Mouse (Mus musculus) cerebellum, adult 2 months (tissue): ENCODE data around the gene Dtx3l. TPM values are rescaled to one million over a fixed set of nuclear protein-coding genes. Genes with fewer than 3 reads are reported as not detected.
"Not testable (repeated sequence)": the region's sequence is repeated elsewhere in the genome, so short reads cannot be mapped to it uniquely, and the experiment has no call there.

ENCODE experiments used
- DNase-seq, 2 experiments: peaks; one replicate each; pipeline ENCODE4 v3.0.0; 2021
- H3K27ac ChIP-seq: fragments of 200-500 bp; 2 replicates; pipeline ENCODE4 v1.5.1; 2012; ENCODE audit warnings: low read length, control low read depth, inconsistent platforms; ENCODE audit not compliant: insufficient read depth
- H3K27me3 ChIP-seq: fragments of 200-500 bp; 2 replicates; pipeline ENCODE4 v1.6.1; 2012; ENCODE audit warnings: inconsistent platforms, mild to moderate bottlenecking, low read length, moderate library complexity; ENCODE audit not compliant: control insufficient read depth, insufficient read depth
- H3K4me1 ChIP-seq: fragments of 200-500 bp; 2 replicates; pipeline ENCODE4 v1.6.1; 2011; ENCODE audit warnings: low read length; ENCODE audit not compliant: control insufficient read depth, insufficient read depth
- H3K4me3 ChIP-seq: fragments of 200-500 bp; replicated peaks from 2 replicates; pipeline ENCODE3; 2011; ENCODE audit warnings: mild to moderate bottlenecking, low read depth, low read length, control low read depth; ENCODE audit not compliant: insufficient read depth
- CTCF ChIP-seq: fragments of 200-500 bp; IDR thresholded peaks from 2 replicates; pipeline ENCODE4 v1.5.1; 2011; ENCODE audit warnings: low read depth, mild to moderate bottlenecking, control low read depth, low read length, moderate library complexity, borderline replicate concordance; ENCODE audit not compliant: insufficient read depth
- POLR2A ChIP-seq: fragments of 200-500 bp; IDR thresholded peaks from 2 replicates; pipeline ENCODE4 v1.6.1; 2011; ENCODE audit warnings: low read length, control low read depth, borderline replicate concordance; ENCODE audit not compliant: insufficient read depth
- WGBS: fragments of 180-500 bp; shearing (Covaris S2); methylation state at CpG from one replicate; pipeline ENCODE4 v1.1.7; 2018; 5-methylcytosine and 5-hydroxymethylcytosine counted together
- polyA plus RNA-seq: library from polyadenylated mRNA; depleted of rRNA; stranded (reverse); fragments of >200 nt; gene quantifications from 2 replicates; pipeline ENCODE4 v1.2.3, GENCODE M21; 2012; rRNA removed

Dtx3l gene
- 2.2 and 2.5 TPM in 2 replicates for polyA plus RNA-seq

- Histone ChIP-seq H3K27ac (no peak within 1 kb of the TSS), H3K4me1 (no peaks in the 10 kb centered on the region), H3K27me3 (no peaks in the 10 kb centered on the region), H3K4me3 (peak within 1 kb of the TSS; percentile 63)
- WGBS = 2% methylated on average over 52 of the region's 52 CpGs
- no peak for TF ChIP-seq CTCF
- no peak for TF ChIP-seq POLR2A
- DNase-seq = peak; percentile 33 to 56
These were observed at the start of gene Dtx3l, which contains the start of gene Parp9 for GRCm38 (mm10) chr16:35938211-35939151. Gene Dtx3l (minus strand): TSS chr16:35939151. Gene Parp9 (plus strand): TSS chr16:35938470.

DNA sequence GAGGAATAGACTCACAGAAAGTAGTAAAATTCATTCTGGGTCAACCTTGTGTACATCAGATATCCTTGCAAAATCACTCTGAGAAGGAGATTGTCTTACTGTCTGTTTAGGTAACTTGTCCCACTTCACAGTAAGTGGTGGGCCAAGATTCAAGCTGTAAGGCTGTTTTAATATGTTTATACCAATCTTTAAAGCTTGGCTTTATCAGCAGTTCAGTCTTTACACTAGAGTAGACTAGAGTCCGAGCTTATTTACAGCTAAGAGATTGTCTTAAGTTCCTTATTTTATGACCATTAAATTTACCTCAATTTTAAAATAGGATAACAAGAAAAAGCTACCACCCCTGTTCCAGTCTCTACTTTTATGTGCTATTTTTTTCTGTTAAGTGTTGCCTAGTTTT is 49.0 kb upstream of the Dtx3l start:
- WGBS = 84% methylated on average over 1 of the region's 1 CpGs
- Histone ChIP-seq H3K27ac (no peak overlapping the region), H3K27me3 (no peaks in the 10 kb centered on the region), H3K4me1 (peaks cover 8% of the 10 kb centered on the region; the same call in 1 of the 2 replicates), H3K4me3 (no peak overlapping the region)
- no peak for DNase-seq
- TF ChIP-seq POLR2A = no peak
- TF ChIP-seq CTCF = no peak

DNA sequence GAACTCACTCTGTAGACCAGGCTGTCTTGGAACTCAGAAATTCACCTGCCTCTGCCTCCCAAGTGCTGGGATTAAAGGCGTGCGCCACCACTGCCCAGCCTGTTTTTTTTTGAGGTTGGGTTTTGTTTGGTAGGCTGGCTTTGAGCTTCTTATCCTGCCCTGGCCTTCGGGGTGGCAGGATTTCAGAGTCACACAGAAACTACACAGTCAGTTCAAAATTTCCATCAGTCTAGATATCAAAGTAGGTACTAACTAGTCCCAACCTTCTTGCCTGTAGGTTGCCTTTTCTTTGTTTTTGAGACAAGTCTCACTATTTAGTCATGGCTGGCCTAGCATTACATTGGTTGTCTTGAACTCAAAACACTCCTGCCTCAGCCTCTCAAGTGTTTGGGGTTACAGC is 45.5 kb upstream of the Dtx3l start:
- H3K4me1 ChIP-seq = peaks cover 3% of the 10 kb centered on the region; the same call in 1 of the 2 replicates
- TF ChIP-seq POLR2A = no peak
- no peak for TF ChIP-seq CTCF
- 0 out of 2 replicates have a peak, but pooled peaks cover 2% of the 10 kb centered on the region for H3K27me3 ChIP-seq
- 28% methylated on average over 3 of the region's 3 CpGs for WGBS
- H3K4me3 ChIP-seq = peak overlapping the region; percentile 1
- no peak for DNase-seq
- H3K27ac ChIP-seq = no peak overlapping the region

DNA sequence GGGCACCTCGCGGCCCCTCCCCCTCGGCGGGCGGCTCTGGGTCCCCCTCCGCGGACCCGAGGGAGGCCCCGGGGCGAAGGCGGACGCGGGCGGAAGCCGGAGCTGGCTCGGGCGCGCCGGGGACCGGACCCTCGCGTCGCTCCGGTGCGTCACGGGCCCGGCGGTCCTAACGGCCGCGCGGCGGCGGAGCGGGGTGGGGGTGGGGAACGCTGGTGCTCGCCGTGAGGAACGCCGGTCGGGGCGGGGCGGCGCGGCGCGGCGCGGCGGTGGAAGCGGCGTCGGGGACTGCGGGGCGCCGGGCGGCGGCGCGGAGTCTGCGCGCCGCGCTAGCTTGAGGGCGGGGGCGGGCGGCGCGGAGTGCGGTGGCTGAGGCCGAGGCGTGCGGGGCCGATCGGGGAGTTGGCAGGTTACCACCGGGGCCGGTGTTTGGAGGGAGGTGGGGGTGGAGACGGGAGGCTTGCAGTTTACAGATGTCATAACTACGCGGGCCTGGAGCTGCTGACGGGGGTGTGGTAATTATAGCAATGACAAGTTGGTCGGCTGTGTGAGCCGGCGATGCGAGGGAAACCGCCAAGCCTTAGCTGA is 44.7 kb upstream of the Dtx3l start:
- peak overlapping the region; percentile 83 for H3K27ac ChIP-seq
- peak; percentile 76 to 80 for DNase-seq
- TF ChIP-seq POLR2A (no peak), CTCF (no peak)

GRCm38 (mm10) chr16:35982902-35983516 is 44.1 kb upstream of the Dtx3l start:
- 0 out of 2 replicates have a peak, but pooled peaks cover 2% of the 10 kb centered on the region for H3K27me3 ChIP-seq
- under 1% methylated on average over 54 of the region's 54 CpGs for WGBS
- H3K4me1 ChIP-seq = peaks cover 3% of the 10 kb centered on the region; the same call in 1 of the 2 replicates
- peak overlapping the region; percentile 83 for H3K27ac ChIP-seq
- DNase-seq = peak; percentile 93 to 94
- H3K4me3 ChIP-seq = peak overlapping the region; percentile 66
- TF ChIP-seq CTCF = no peak
- peak; percentile 85 for TF ChIP-seq POLR2A

More for the DNA sequence above, 44.7 kb upstream of the Dtx3l start:
- under 1% methylated on average over 83 of the region's 86 CpGs for WGBS
- Histone ChIP-seq H3K4me3 (peak overlapping the region; percentile 71), H3K27me3 (0 out of 2 replicates have a peak, but pooled peaks cover 2% of the 10 kb centered on the region), H3K4me1 (peaks cover 3% of the 10 kb centered on the region; the same call in 1 of the 2 replicates)

DNA sequence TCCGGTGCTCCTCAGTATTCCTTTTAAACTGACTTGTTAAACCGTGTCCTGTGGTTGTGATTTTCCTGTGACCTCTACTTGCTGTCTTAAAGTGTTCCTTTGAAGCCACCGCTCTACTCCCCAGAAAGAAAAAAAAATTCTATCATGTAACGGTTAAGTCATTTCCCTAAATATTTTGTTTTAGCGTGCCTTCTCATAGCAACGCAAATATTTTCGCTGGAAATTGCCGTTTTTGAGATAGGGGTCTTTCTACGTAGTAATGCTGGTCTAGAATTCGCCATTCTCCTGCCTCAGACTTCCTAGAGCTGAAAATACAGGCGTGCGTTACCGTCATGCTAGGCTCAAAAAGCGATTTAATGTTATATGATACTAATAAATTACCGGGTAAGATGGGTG is 43.6 kb upstream of the Dtx3l start:
- WGBS = 2% methylated on average over 15 of the region's 15 CpGs
- TF ChIP-seq CTCF = no peak
- no peak for TF ChIP-seq POLR2A
- Histone ChIP-seq H3K4me1 (no peaks in the 10 kb centered on the region; the same call in 1 of the 2 replicates), H3K27me3 (0 out of 2 replicates have a peak, but pooled peaks cover 2% of the 10 kb centered on the region), H3K27ac (no peak overlapping the region; the same call in 1 of the 2 replicates), H3K4me3 (peak overlapping the region; percentile 66)
- DNase-seq = no peak

DNA sequence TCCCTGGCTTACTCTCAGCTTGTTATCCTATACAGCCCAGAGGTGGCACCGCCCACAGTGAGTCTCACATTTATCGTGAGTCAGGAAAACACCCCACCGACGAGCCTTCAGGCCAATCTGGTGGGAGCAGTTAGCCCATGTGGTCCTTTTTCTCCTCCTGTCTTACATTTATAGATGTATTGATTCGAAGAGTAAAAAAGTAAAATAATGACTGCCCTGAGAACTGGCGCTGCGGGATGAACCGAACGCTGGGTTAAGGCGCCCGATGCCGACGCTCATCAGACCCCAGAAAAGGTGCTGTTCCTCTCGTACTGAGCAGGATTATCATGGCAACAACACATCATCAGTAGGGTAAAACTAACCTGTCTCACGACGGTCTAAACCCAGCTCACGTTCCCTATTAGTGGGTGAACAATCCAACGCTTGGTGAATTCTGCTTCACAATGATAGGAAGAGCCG is 42.4 kb upstream of the Dtx3l start:
- Histone ChIP-seq H3K4me3 (no peak overlapping the region), H3K27me3 (0 out of 2 replicates have a peak, but pooled peaks cover 2% of the 10 kb centered on the region), H3K27ac (no peak overlapping the region), H3K4me1 (no peaks in the 10 kb centered on the region; the same call in 1 of the 2 replicates)
- no peak for TF ChIP-seq CTCF
- no peak for TF ChIP-seq POLR2A
- DNase-seq = peak; percentile 99 to 100
- WGBS = 58% methylated on average over 19 of the region's 19 CpGs

- H3K4me3 ChIP-seq, H3K4me1 ChIP-seq, H3K27ac ChIP-seq, H3K27me3 ChIP-seq, DNase-seq: not testable (repeated sequence)
- WGBS = 95% methylated on average over 1 of the region's 1 CpGs
These were observed 39.5 kb upstream of the Dtx3l start, which contains the start of gene Kpna1 for GRCm38 (mm10) chr16:35978450-35978849. Gene Kpna1 (plus strand): TSS chr16:35978750.
